Mouse (Mus musculus) embryo, embryonic 10.5 days (tissue): ENCODE results near the gene Bcam.
A peak's percentile ranks its signal among the peaks of the same experiment; 100 is the strongest.

Experiments
- DNase-seq: peaks from one replicate; pipeline ENCODE4 v3.0.0-alpha.2; 2015; ENCODE audit warnings: low spot score

Gene Bcam

DNA sequence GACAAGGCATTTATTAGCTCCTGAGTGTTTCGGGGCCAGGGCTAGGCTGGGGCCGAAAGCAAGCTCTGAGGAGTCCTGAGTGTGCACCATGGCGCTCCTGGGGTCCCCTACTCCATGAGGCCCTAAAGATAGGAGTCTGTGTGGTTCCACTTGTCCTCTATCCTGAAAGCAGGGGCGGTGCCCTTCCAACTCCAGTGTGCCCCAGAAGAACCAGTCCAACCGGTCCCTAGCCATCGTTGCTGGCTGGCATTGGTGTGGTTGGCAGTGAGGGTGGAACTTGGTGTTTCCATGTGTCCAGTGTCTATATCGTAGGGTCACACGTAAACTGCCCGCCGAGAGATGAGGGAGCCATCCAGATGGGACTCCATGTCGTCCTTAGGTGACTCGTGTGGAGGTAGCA is 46.6 kb downstream of the Bcam start:
- no peak for DNase-seq

DNA sequence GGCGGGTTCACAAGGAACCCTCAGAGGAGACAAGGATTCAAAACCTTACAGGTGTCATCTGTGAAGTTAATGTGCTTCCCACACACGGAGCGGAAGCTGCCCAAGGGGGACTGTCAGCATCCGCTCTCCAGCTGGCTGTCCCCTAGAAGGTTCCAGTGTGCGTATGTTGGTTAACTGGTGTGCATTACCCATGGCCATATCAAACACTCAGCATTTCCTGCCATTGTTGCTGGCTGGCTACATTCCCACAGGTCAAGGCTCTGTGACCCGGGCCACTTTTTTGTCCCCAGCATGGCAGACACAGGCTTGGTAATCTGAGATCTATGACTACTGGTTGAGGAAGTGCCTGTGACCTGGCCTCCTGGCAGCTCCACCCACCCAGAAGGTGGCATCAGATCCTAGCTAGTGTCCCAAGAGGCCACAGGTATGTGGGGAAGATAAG is 48.0 kb downstream of the Bcam start:
- no peak for DNase-seq

DNA sequence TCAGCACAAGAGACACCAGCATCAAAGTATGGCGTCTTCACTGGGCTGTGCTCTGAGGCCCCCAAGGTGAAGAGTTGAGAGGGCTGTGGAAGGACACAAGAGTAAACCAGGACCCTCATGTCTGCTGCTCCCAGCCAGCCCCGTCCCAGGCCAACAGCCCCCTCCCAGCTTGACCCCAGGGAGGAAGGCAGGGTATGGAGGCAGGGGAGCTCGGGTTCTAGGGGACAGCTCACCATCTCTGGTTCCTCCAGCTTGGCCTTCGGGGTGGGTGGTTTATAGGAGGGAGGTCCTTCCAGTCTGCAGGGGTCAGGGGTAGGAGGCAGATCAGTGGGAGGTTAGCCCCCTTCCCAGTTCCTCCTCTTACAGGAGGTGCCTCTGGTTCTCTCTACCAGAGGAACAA is 51.6 kb downstream of the Bcam start:
- DNase-seq: no peak

DNA sequence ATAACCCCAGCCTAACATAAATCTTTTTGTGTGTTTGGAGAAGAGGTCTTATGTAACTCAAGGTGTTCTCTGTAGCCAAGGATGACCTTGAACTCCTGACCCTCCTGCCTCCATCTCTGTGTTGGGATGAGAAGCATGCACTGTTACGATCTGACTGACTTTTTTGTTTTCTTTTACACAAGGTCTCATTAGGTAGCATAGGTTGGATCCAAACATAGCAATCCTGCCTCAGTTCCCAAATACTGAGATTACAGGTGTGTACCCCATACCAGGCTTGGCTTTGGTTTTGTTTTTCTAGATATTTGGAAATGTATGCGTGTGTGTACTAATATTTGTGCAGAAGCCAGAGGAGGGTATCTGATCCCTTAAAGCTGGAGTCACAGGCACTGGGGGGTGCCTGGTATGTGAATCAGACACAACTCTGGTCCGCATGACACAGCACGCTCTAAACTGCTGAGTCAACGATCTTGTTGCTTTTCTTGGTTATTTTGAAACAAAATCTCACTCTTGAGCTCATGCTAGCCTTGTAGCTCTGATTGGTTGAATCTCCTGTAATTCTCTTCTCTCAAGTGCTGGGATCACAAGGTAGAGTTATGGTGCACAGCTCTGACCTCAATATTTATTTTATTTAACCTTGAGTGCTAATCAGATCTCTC is 52.4 kb downstream of the Bcam start:
- no peak for DNase-seq

DNA sequence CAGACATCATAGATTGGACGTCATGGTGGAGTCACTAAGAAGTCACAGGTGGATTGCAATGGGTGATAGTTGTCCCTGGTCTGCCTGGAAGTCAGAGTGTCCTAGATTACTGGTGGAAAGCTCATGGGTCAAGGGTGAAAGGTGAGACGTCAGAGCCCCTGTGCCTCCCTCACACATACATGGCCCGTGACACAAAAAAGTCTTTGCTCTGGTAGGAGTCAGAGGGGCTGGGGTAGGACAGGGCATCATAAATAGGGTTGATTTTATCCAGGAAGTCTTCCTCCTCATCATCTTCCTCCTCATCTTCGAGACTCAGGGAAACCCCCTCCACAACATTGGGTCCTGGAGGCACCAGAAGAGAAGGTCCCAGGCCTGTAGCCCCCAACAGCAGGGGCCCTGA is 53.5 kb downstream of the Bcam start:
- no peak for DNase-seq

DNA sequence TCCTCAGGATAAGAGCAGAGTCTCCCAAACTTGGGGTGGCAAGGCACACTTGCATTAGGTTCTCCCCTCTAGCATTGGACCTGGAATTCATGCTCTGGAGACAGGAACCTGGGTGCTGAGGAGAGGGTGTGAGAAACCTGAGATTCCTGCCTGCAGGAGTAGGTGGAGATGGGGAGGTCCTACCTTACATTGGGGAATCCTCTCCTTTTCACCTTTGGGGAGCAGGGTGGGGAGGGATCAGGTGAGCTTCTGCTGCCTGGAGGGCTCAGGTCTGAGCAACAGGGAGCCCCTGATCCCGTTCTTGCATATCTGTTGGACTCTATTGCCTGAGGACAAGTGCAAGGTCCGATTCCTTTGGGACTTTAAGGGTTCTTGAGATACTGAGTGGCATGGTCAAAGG is 54.0 kb downstream of the Bcam start:
- no peak for DNase-seq

DNA sequence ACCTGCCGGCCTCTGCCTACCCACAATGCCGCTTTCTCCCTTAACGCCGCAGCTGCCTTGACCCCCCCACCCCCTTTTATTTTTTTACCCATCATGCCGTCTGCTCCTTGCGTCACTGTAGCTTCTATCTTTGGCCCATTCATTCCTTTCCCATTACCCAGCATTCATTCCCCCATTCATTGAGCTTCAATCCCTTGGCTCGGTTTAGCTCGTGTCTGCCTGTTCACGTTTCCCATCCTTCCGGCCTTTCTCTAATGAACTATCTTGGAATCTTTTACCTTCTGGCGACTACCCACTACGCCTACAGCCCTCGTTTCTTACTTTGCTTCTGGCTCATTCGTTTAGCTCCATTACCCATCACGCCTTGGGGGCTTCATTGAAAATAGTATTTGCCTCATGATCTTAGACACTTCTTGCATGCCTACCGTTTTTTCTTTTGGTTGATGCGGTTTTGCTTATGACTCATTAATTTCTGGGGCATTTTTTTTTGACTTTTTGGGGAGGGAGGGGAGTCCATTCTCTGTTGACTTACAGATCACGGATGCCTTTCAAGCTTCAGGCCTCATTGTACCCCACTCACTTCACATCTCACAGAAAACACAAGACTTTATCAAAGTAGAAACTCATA is 54.6 kb downstream of the Bcam start:
- no peak for DNase-seq

DNA sequence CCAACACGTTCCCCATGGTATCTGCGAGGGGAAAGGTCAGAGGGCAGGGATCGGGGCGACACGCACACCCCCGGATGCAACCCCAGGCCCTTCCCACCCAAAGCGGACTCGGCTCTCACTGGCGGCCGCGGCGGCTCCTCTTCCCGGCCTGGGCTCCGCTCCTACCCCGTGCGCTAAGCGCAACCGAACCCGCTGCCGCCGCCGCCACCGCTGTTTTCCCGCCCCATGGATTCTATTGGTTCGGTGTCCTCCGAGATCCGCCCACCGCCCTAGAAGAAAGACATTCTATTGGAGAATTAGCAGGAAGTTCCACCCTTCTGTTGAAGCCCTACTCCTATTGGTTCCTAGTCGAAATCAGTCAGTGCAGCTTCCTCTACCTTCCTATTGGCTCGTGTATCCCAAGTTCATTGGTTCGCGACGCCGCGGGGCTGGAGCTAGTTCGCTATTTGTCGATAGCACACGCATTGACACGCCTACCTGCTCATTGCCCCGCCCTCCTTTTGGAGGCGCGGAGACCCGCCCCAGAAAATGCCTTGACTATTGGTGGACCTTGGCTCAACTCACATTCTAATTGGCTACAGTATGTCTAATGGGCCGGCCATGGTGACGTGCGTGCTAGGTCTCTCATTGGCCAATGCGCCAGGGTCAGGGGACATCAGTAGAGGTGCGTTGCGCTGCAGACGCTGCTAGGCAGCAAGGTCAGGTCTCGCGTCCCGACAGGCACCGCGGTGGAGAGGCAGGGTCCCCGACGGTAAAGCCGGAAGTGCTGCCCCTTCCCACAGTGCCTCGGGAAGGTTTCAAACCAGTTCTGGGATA is 55.4 kb downstream of the Bcam start, which contains the start of gene Tomm40:
Gene Tomm40 (minus strand): TSS at position 200 of the 816 bp plus-strand sequence.
- DNase-seq: peak; percentile 100

DNA sequence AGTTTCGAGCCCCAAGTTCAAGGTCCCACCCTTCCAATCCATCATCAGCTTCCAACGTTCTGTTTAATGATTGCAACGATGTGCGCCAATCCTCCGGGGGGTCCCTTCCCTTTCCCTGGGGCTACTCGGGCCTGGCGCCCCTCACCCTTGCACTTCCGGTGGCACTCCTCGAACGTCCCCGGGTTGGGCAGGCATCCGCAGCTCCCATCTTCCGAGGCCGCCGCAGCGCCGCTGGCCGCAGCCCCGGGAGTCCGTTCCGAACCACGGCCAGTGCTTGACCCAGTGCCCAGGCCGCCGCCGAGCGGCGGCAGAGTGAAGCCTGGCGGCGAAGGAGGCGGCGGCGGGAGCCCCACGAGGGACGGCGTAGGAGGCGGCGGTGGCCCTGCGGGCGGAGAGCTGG is 56.0 kb downstream of the Bcam start:
- DNase-seq: no peak

DNA sequence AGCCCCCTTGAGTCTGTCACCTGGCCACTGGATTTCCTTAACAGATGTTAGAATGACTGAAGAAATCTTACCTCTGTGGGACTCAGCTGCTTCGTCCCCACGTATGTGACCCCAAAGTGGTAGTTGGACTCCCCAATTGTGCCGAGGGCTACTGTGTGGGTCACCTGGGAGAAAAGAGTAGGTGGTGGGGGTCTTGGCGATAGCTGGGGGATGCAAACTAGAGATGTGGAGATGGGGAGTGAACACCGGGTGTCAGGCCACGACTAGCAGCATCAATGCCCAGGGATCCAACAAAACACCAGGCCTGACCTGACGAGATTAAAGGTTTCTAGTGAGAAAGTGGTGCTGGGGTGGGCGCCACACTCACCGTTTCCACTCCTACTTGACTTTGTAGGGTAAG is 57.2 kb downstream of the Bcam start:
- no peak for DNase-seq

DNA sequence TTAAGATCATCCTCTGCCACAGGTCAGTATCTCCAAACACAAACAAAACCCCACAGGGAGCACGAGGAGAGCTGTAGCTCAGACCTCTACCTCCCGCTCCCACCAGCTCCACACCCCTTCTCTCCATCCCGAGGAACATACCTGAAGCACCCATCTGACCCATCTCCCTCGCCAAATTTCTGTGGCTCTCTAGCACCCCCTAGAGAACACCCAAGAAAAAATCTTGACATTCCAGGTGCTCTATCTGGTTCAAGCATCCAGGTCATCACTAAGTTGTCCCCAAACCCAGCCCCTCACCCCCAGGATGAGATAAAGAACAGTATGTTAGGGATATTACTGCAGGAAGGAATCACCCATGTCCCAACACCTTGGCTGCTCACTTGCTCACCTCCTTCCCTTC is 57.6 kb downstream of the Bcam start:
- peak; percentile 38 for DNase-seq

DNA sequence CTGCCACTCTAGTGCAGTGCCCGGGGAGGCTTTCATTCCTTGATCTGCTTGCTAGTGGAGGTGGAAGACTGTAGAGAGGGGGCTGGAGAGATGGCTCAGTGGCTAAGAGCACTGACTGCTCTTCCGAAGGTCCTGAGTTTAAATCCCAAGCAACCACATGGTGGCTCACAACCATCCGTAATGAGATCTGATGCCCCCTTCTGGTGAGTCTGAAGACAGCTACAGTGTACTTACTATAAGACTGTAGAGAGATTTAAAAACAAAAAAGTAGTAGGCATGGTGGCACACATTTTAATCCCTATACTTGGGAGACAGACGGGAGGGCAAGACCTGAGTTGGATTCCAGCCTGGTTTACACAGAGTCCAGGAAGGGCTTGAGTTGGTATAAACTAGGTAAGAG is 58.4 kb downstream of the Bcam start:
- peak; percentile 33 for DNase-seq

DNA sequence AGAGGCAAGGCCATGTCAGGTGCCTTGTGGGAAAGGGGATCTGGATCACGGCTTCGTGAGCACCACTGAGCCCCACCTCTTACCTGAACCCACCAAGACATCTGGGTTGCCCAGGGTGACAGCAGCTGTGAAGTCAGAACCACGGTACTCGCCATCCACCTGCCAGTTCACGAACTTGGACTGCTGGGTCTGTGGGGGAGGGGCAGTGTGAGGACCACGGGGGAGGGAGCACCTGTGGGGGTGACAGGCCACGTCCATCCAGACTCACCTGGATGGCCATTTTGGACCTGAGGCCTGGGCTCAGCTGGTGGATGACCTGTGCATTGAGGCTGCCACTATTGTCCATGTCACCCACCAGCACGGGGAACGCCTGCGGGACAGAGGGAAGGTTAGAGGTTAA is 60.2 kb downstream of the Bcam start:
- DNase-seq: no peak
